Mouse (Mus musculus) kidney, postnatal 14 days (tissue): ENCODE measurements around the gene Cadm1.

ENCODE experiments used
- DNase-seq: peaks from one replicate; pipeline ENCODE4 v3.0.0; 2022; ENCODE audit warnings: mixed read lengths

The Cadm1 gene

GRCm38 (mm10) chr9:47686881-47687280 lies 156.9 kb downstream of the Cadm1 start:
- DNase-seq: no peak

- no peak for DNase-seq
Measured at GRCm38 (mm10) chr9:47687604-47688003, 157.6 kb downstream of the Cadm1 start.

GRCm38 (mm10) chr9:47688297-47688696 lies 158.3 kb downstream of the Cadm1 start:
- DNase-seq: peak; percentile 72

- no peak for DNase-seq
Measured at GRCm38 (mm10) chr9:47692911-47693310, 162.9 kb downstream of the Cadm1 start.

GRCm38 (mm10) chr9:47699026-47699425 lies 169.1 kb downstream of the Cadm1 start:
- DNase-seq: peak; percentile 68

- DNase-seq: no peak
Measured at GRCm38 (mm10) chr9:47700021-47700420, 170.0 kb downstream of the Cadm1 start.

GRCm38 (mm10) chr9:47703026-47703876 lies 173.3 kb downstream of the Cadm1 start:
- DNase-seq: no peak

- no peak for DNase-seq
Measured at GRCm38 (mm10) chr9:47706341-47706740, 176.4 kb downstream of the Cadm1 start.

- no peak for DNase-seq
Measured at GRCm38 (mm10) chr9:47707326-47707725, 177.4 kb downstream of the Cadm1 start.

GRCm38 (mm10) chr9:47708299-47708698 lies 178.3 kb downstream of the Cadm1 start:
- DNase-seq: peak; percentile 76

- no peak for DNase-seq
Measured at GRCm38 (mm10) chr9:47710946-47711345, 181.0 kb downstream of the Cadm1 start.

- DNase-seq: no peak
Measured at GRCm38 (mm10) chr9:47714541-47714940, 184.6 kb downstream of the Cadm1 start.

GRCm38 (mm10) chr9:47715415-47715814 lies 185.4 kb downstream of the Cadm1 start:
- DNase-seq: no peak

- no peak for DNase-seq
Measured at GRCm38 (mm10) chr9:47716883-47717282, 186.9 kb downstream of the Cadm1 start.

- DNase-seq: no peak
Measured at GRCm38 (mm10) chr9:47727611-47728010, 197.6 kb downstream of the Cadm1 start.

GRCm38 (mm10) chr9:47728852-47729251 lies 198.9 kb downstream of the Cadm1 start:
- no peak for DNase-seq

GRCm38 (mm10) chr9:47730247-47730646 lies 200.3 kb downstream of the Cadm1 start:
- DNase-seq: no peak

GRCm38 (mm10) chr9:47733780-47734451 lies 203.9 kb downstream of the Cadm1 start:
- no peak for DNase-seq

- no peak for DNase-seq
Measured at GRCm38 (mm10) chr9:47734905-47735304, 204.9 kb downstream of the Cadm1 start.

- DNase-seq: no peak
Measured at GRCm38 (mm10) chr9:47738799-47739198, 208.8 kb downstream of the Cadm1 start.

GRCm38 (mm10) chr9:47739276-47739675 lies 209.3 kb downstream of the Cadm1 start:
- DNase-seq: no peak

- DNase-seq: no peak
Measured at GRCm38 (mm10) chr9:47741751-47742150, 211.8 kb downstream of the Cadm1 start.

- no peak for DNase-seq
Measured at GRCm38 (mm10) chr9:47744916-47745315, 214.9 kb downstream of the Cadm1 start.

- DNase-seq: no peak
Measured at GRCm38 (mm10) chr9:47745716-47746115, 215.7 kb downstream of the Cadm1 start.
